Mouse (Mus musculus): ENCODE data around the gene Gimap9.
"Not testable (repeated sequence)": the region's sequence is repeated elsewhere in the genome, so short reads cannot be mapped to it uniquely, and the experiment has no call there.

The Gimap9 gene

GRCm38 (mm10) chr6:48683263-48683821, 7.4 kb downstream of the Gimap9 start:
- in situ Hi-C loops (cut with MboI; ENCODE audit: low pct_unique_long_range_greater_than_20kb in 1 of 2, low sequenced_read_pairs in 2 of 2, unreplicated experiment in 1 of 2) = not testable (repeated sequence)

DNA sequence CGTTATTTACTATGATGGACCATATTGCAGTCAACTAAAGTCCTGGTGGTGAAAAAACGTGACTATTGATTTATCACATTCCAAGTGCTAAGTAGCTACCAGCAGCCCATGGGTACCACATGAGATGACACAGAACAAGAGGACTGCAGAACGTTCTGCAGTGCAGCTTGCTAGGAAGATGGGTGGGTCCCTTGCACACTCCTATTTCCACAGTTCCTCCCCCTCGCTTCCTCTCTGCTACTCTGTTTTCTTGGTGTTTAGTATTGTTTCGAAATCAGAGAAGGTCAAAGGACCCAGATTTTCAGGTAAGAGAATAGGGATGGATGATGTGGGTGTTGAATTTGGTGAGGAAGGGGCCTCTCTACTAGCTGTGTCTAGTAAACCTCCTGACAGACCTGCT, 8.4 kb downstream of the Gimap9 start, which contains the start of gene Gimap4:
TSS of gene Gimap4 (plus strand) at position 231 of the 400 bp plus-strand sequence.
- in situ Hi-C loops (cut with MboI; ENCODE audit: low pct_unique_long_range_greater_than_20kb in 1 of 2, low sequenced_read_pairs in 2 of 2, unreplicated experiment in 1 of 2) = no loop called here

- in situ Hi-C loops (cut with MboI; ENCODE audit: low pct_unique_long_range_greater_than_20kb in 1 of 2, low sequenced_read_pairs in 2 of 2, unreplicated experiment in 1 of 2) = no loop called here
Measured at GRCm38 (mm10) chr6:48684806-48685205, 8.9 kb downstream of the Gimap9 start.

- in situ Hi-C loops (cut with MboI; ENCODE audit: low pct_unique_long_range_greater_than_20kb in 1 of 2, low sequenced_read_pairs in 2 of 2, unreplicated experiment in 1 of 2) = no loop called here
Measured at GRCm38 (mm10) chr6:48685251-48685650, 9.3 kb downstream of the Gimap9 start.

- in situ Hi-C loops (cut with MboI; ENCODE audit: low pct_unique_long_range_greater_than_20kb in 1 of 2, low sequenced_read_pairs in 2 of 2, unreplicated experiment in 1 of 2) = no loop called here
Measured at GRCm38 (mm10) chr6:48685694-48686665, 10.1 kb downstream of the Gimap9 start.

- in situ Hi-C loops (cut with MboI; ENCODE audit: low pct_unique_long_range_greater_than_20kb in 1 of 2, low sequenced_read_pairs in 2 of 2, unreplicated experiment in 1 of 2) = no loop called here
Measured at GRCm38 (mm10) chr6:48687077-48687476, 11.1 kb downstream of the Gimap9 start.

- in situ Hi-C loops (cut with MboI; ENCODE audit: low pct_unique_long_range_greater_than_20kb in 1 of 2, low sequenced_read_pairs in 2 of 2, unreplicated experiment in 1 of 2) = no loop called here
Measured at GRCm38 (mm10) chr6:48689320-48689719, 13.4 kb downstream of the Gimap9 start.

- in situ Hi-C loops (cut with MboI; ENCODE audit: low pct_unique_long_range_greater_than_20kb in 1 of 2, low sequenced_read_pairs in 2 of 2, unreplicated experiment in 1 of 2) = no loop called here
Measured at GRCm38 (mm10) chr6:48692962-48693361, 17.0 kb downstream of the Gimap9 start.

- in situ Hi-C loops (cut with MboI; ENCODE audit: low pct_unique_long_range_greater_than_20kb in 1 of 2, low sequenced_read_pairs in 2 of 2, unreplicated experiment in 1 of 2) = no loop called here
Measured at GRCm38 (mm10) chr6:48696830-48697554, 21.1 kb downstream of the Gimap9 start.

DNA sequence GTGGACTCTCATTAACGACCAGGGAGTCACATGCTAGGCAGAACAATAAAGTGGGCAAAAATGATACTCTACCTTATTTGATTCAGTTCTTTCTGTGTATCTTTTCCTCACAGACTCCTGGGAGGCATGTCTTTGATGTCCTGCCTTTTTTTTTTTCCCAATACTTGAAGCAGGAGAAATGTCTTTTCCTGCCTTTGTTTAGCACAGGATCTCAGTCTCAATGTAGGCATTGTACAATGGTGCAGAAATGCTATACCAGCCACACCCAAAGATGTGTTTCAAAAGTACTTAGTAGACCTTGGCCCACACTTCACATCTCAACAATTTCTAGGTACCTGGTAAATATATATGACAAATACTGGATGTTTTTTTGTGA, 21.6 kb downstream of the Gimap9 start:
- in situ Hi-C loops (cut with MboI; ENCODE audit: low pct_unique_long_range_greater_than_20kb in 1 of 2, low sequenced_read_pairs in 2 of 2, unreplicated experiment in 1 of 2) = no loop called here

DNA sequence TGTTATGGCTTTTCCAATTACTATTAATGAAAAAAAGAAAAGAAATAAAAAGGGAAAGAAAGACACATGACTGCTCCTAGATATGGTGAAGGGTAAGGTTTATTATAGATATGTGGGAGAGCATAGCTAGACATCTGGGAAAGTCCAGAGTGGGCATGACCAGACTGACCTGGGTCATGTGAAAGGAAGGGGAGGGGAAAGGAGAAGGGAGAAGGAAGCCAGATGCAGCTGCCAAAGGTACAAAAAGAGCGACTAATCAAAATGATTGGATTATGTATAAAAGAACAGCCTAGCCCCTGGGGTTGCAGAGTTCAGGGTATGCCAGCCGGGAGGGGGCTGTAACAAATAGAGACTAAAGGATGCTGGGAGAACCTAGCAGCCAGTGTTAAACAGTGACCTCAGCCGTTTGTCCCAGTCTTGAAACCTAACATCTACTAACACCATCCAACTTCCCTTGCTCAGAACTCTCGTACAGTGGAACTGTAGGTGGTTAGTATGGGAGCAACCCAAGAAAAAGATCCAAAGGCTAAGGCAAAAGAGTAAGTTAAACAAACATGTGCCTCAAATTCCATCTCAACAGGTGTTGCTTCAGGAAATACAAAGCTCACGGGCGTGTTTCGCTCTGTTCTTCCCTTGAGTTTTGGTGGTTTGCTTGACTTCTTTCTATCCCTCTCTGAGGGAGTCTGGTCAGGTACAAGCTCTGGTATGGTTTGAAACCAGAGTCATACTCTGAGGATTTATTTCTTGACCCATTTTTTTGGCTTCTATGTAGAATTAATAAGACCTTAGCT, 22.3 kb downstream of the Gimap9 start:
- in situ Hi-C loops (cut with MboI; ENCODE audit: low pct_unique_long_range_greater_than_20kb in 1 of 2, low sequenced_read_pairs in 2 of 2, unreplicated experiment in 1 of 2) = no loop called here

GRCm38 (mm10) chr6:48698888-48699287, 23.0 kb downstream of the Gimap9 start:
- in situ Hi-C loops (cut with MboI; ENCODE audit: low pct_unique_long_range_greater_than_20kb in 1 of 2, low sequenced_read_pairs in 2 of 2, unreplicated experiment in 1 of 2) = no loop called here

DNA sequence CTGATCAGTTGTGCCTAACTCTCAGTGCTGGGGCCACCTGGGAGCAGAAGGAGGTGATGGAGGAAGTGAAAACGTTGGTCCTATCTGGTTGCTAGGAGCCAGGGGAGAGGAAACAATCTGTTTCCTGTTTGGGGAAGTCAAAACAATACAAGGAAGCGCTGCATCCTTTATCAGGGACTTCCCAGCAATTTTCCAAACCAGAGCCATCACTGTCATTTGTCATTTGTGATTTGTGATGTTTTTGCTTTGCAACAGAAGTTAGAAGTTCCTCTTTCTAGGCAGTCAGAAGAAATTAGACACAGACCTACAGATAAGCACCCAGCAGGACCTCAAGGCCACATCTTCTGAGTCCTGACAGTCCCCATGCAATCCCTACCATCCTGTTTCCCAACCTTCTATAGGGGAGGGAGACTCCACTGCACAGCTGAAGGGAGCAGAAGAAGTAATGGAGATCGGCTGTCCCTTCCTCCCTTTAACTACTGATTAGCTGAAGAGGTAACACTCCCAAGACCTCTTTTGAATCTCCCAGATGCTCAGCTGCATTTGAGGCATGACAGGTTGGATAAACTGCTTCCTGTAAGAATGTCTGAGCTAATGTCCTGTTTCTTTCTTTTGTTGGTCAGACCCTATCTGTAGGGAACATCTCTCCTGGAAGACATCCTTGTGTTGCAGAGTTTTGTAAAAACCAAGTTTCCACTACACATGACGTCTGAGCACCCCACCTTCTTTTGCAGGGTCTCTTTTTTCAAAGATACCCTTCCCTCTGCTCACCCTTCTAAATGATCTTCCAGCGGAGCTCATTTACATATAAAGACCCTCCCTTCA, 24.5 kb downstream of the Gimap9 start:
- in situ Hi-C loops (cut with MboI; ENCODE audit: low pct_unique_long_range_greater_than_20kb in 1 of 2, low sequenced_read_pairs in 2 of 2, unreplicated experiment in 1 of 2) = no loop called here

GRCm38 (mm10) chr6:48702146-48702545, 26.2 kb downstream of the Gimap9 start:
- in situ Hi-C loops (cut with MboI; ENCODE audit: low pct_unique_long_range_greater_than_20kb in 1 of 2, low sequenced_read_pairs in 2 of 2, unreplicated experiment in 1 of 2) = no loop called here

DNA sequence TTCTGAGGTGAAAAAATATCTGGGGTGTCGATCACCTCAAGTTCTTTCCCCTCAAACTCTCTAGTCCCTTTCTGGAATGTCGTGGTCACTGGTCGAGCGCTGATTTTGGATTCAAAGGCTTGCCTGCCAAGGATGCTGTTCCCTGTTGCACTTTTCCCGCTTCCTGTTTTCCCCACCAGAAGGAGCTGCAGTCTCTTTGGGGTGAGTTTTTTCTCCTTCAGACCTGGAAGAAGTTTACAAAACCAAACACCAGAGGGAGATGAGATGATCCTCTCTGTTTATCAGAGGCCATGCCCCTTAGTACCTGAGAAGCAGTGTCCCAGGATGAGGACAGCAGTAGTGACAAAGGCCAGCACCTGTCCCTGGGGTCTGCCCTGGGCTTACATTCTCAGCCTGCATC, 26.7 kb downstream of the Gimap9 start:
- in situ Hi-C loops (cut with MboI; ENCODE audit: low pct_unique_long_range_greater_than_20kb in 1 of 2, low sequenced_read_pairs in 2 of 2, unreplicated experiment in 1 of 2) = no loop called here

GRCm38 (mm10) chr6:48704146-48704545, 28.2 kb downstream of the Gimap9 start:
- in situ Hi-C loops (cut with MboI; ENCODE audit: low pct_unique_long_range_greater_than_20kb in 1 of 2, low sequenced_read_pairs in 2 of 2, unreplicated experiment in 1 of 2) = no loop called here

GRCm38 (mm10) chr6:48706130-48706529, 30.2 kb downstream of the Gimap9 start:
- in situ Hi-C loops (cut with MboI; ENCODE audit: low pct_unique_long_range_greater_than_20kb in 1 of 2, low sequenced_read_pairs in 2 of 2, unreplicated experiment in 1 of 2) = no loop called here

- in situ Hi-C loops (cut with MboI; ENCODE audit: low pct_unique_long_range_greater_than_20kb in 1 of 2, low sequenced_read_pairs in 2 of 2, unreplicated experiment in 1 of 2) = no loop called here
Measured at GRCm38 (mm10) chr6:48718455-48718854, 42.5 kb downstream of the Gimap9 start, which contains the start of the genes Gm28053 and Gimap7. Gene Gm28053, plus strand, starts transcription at chr6:48718607. Gene Gimap7, plus strand, starts transcription at chr6:48718621.

Data from mouse embryonic stem cell (cell line).